Mouse (Mus musculus) testis, postnatal 10 days (tissue): ENCODE data around the gene Shkbp1.

ENCODE experiments used
- DNase-seq: peaks from one replicate; pipeline ENCODE4 v3.0.0; 2021; ENCODE audit warnings: low spot score

Shkbp1 gene

GRCm38 (mm10) chr7:27366082-27366844, 10.4 kb upstream of the Shkbp1 start:
- DNase-seq, result no peak

DNA sequence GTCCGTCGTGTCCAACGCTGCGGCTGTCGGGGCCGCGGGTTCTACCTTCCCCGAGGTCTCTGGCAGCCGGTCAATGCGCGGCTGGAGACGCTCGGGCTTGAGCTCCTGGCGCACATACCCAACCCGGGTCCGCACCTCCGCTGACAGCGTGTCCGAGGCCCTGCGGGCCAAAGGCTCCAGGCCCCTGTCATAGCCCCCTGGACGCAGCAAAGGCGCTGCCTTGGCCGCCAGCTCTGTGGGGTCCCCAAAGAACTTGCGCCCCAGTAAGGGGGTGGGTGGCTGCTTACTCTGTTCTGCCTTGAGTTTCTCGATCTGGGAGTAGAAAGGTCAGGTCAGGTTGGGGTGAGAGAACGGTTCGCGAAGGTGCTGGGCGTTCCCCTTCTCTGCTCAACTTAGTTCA, 8.6 kb upstream of the Shkbp1 start:
- DNase-seq, result no peak

DNA sequence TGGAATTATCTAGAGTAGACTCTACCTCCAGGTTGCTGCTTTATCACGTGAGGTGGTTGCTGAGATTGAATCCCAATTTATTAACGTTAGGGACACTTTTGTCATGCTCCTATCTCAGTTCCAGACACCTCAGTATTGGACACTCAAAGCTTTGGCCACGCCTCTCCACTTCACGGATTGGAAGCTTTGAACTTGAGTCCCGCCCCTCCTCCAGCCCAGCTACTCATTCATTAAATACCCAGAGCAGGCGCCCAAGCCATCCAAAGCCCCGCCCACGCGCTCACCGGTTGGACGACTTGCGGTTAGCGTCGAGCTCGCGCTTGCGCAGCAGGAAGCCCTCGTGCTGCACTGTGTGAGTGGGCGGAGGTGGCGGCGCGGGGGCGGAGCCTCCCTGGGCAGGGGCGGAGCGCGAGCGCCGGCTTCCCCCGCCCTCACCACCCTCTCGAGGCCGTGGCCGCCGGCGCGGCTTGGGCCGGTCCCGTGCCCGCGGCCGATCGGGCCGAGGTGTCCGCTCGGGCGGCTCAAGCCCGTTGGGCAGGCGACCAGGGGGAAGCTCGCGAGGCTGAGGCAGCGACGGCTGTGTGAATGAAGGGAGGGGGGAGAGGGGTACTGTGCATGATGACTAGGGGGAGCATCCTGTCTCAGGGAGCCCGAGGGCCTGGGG, 5.6 kb upstream of the Shkbp1 start:
- peak; percentile 100 for DNase-seq

DNA sequence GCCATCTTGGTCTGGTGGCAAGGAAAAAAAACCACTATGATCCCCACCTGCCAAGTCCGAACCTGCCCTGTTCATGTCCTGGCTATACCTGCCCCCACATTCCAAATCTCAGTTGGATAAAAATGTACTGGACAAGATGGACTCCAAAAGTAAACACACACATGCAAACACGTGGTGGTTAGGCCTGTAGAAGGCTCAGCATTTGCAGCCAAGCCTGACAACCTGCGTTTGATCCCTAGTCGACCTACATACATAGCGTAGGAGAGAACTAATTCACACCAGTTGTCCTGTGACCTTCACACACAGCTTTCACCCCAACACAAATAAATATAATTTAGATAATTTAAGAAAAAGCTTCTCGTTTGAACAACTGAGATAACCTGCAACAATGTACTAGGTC, 4.9 kb upstream of the Shkbp1 start:
- no peak for DNase-seq

- DNase-seq, result no peak
Measured at GRCm38 (mm10) chr7:27359706-27360358, 4.0 kb upstream of the Shkbp1 start.

- no peak for DNase-seq
Measured at GRCm38 (mm10) chr7:27359162-27359561, 3.3 kb upstream of the Shkbp1 start.

GRCm38 (mm10) chr7:27357595-27357978, 1.8 kb upstream of the Shkbp1 start:
- no peak for DNase-seq

DNA sequence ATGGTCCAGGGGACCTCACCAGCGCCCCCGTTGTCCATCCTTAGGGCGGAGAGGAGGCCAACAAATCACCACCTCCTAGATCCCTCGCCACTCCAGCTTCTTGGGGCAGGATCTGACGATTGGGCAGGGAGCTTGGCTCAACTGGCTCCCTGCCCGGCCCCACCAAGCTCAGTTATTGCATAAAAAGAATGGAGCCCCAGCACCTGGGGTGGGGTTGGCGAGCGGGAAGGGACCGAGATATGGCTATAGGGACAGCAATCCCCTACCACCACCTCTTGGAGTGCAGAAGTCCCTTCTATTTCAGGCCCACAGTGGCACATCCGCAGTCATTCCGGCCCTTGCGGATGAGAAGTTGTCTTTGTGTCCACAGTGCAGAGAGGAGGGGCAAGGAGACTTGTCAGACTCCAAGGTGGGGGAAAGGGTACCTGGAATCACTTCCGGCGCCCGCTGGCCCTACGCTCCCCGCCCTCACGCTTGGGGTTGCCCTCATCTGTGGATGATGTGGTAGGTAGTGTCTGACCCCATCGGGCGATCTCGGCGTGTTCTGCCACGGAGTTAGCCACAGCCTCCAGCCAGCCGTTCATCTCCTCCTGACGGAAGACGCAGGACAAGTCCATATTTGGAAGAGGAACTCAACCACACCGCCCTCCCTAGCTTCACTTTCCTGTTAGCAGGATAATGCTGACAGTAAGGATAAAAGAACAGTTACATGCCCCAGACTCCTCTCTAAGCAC, 1.2 kb upstream of the Shkbp1 start, which contains the start of gene Gm20479:
Gene Gm20479, minus strand, starts transcription at position 559 of the 734 bp plus-strand sequence.
- no peak for DNase-seq

- no peak for DNase-seq
Measured at GRCm38 (mm10) chr7:27356248-27356647, 429 bp upstream of the Shkbp1 start.

DNA sequence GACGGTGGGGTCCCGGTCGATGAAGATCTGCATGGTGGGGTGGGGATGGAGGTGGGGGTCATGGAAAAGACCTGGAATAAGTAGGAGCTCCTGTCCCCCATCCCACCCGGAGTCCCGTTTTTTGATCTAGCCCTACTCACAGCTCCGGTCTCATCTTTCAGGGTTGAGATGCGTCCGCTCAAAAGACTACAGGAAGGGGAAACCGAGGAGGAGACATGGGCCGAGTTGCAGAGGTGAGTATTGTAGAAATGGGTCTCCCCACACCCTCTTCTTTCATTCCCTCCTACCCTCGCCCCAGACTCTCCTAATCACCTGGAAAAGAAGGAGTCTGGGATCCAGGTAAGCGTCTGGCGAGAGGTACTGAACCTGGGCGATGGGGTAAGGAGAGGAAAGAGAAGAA, 558 bp downstream of the Shkbp1 start:
- DNase-seq, result no peak

DNA sequence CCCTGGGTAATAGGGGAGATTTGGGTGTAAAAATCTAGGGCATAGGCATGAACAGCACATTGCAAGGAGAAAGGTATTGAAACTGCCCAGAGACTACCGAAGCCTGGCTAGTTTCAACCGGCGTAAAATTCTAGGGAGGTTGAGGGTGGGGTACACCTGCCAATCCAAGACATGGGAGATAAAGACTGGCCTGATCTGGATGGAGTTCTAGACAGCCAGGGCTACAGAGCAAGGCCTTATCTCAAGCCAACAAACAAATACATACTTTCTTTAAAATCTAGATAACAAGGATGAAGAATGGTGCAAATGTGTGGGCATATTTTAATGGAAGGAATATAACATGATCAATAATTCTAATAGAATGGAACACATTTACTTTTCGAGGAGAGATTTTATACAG, 1.0 kb downstream of the Shkbp1 start:
- no peak for DNase-seq

- DNase-seq, result no peak
Measured at GRCm38 (mm10) chr7:27354144-27354543, 1.7 kb downstream of the Shkbp1 start.

- DNase-seq, result no peak
Measured at GRCm38 (mm10) chr7:27345444-27345843, 10.4 kb downstream of the Shkbp1 start.

DNA sequence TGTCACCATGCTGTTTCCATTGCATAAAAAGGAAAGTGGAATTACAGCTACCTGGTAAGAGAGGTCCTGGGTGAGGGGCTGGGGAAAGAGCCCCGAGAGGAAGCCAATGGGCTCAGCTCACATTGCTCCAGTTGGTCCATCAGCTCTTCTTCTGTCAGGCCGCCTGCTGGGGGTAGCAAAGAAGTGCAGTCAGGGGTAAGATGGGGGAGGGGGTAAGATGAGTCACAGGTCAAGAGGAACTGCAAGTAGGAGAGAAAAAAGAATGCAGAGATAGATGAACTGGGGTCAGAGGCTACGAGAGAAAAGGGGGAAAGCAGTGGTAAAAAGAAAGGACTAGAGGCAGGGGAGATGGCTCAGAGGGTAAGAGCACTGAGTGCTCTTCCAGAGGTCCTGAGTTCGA, 13.2 kb downstream of the Shkbp1 start:
- DNase-seq, result no peak

DNA sequence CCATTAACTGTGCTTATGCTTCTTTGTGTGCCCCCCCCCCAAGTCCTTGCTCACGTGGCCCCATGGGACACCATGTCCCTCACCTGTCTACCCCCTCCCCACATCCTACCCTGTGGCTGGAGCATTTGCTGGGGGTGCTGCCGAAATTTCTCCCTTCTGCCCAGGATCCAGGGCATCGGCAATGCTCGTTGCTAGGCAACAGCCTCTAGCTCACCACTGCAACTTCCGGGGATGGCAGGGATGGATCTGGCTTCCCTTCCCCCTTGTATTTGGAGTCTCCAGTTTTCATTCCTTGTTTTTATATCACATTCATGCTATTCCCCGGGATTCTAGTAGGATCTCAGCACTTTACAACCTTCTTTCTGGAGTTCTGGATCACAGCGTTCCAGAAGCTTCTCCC, 16.3 kb downstream of the Shkbp1 start:
- DNase-seq, result no peak

DNA sequence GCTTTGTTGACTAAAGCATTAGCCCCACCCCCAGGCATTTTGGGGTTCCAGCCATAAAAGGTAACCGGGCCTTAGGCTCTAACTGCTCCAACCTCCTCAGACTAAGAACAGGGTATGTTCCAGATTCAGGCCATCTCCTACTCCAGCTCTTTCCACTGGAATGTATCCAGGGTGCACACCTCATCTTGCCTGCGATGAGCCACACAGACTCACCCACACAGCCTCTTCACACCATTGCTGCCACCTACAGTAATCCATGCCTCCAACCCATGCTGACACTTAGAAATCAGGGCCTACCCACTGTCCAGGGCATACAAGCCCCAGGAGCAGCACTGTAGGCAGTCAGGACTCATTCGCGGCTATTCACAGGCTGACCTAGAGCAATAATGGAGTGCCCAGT, 16.7 kb downstream of the Shkbp1 start:
- DNase-seq, result no peak

DNA sequence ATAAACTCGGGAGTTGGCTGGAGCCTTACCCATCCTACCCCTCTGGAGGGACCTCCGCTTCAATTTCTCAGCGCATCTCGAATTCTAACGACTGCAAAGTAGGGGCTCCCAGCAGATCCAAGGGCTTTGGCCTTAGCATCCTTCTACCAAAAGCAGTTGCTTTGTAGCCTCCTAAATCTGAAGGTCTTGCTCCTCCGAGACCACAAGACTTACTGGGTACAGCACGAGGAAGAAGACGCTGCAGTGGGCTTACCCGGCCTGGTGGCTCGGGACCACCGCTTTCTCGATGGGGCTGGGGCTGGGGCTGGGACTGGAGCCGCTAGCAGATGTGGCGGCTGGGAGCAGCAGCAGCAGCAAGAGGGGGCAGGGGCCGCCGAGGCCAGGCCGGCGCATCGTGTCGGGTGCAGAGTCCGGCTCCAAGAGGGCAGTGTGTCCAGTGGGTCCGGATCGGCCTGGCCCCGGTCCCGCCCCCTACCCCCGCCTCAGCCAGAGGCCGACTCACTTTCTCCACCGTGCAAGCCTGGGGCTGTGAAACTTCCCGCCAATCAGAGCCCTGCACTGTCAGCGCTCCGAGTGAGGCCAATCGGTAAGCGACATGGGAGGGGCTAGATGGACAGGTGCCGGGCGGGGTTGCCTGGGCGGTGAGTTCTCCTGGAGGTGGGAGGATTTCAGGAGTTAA, 18.5 kb downstream of the Shkbp1 start, which contains the start of gene Ltbp4:
Gene Ltbp4, minus strand, starts transcription at position 518 of the 679 bp plus-strand sequence.
- no peak for DNase-seq

- DNase-seq, result peak; percentile 95
Measured at GRCm38 (mm10) chr7:27335928-27336823, 19.6 kb downstream of the Shkbp1 start.

- DNase-seq, result no peak
Measured at GRCm38 (mm10) chr7:27335011-27335720, 20.7 kb downstream of the Shkbp1 start.

DNA sequence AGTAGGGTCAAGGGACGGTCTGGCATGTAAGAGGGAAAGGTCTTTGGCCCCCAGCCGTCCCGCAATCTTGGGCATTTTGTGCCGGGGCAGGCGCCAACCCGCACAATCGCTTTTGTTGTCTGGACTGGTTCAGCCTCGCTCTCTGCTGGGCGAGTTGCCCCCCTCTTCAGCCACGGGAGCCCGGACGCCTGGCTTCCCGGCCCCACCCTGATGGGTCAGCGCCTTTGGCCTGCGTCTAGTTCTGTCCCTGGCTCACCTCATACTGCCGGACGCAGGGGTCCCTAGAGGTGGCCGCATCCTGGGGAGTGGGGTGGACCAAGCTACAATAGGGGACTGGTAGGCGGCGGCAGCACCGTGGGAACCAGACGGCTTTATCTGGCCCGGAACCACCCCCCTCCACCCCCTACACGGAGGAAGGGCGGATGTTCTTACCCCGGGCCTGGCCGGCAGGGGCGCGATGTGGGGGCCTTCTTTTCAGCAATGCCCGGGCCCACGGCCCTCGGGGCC, 21.4 kb downstream of the Shkbp1 start:
- peak; percentile 70 for DNase-seq
